Mouse (Mus musculus): ENCODE data around the gene Pnmal2.

GRCm38 (mm10) chr7:16949908-16950841 lies 5.7 kb downstream of the Pnmal2 start:
- TF ChIP-seq CTCF (IDR thresholded peaks at IDR 0.05; ENCODE audit: extremely low read depth, insufficient read depth, low read length) (peak; percentile 83), POLR2A (IDR thresholded peaks at IDR 0.05; ENCODE audit: extremely low read depth, insufficient read depth, low read length) (0 out of 2 replicates have a peak, but pooled peaks have one; percentile 39)

Data from cortical plate, adult 2 months (tissue).